Mouse (Mus musculus) embryonic facial prominence, embryonic 14.5 days (tissue): ENCODE results near the gene Gm14137. TPM values are rescaled to one million over a fixed set of nuclear protein-coding genes. Genes with fewer than 3 reads are reported as not detected.

Source experiments
- ATAC-seq: fragments of 200-750 bp; cut with Nextera tagmentation; 2 replicates; pipeline ENCODE4 v1.8.0; 2017; ENCODE audit warnings: low read depth, moderate number of reproducible peaks, moderate TSS enrichment
- DNase-seq: peaks from one replicate; pipeline ENCODE4 v3.0.0-alpha.2; 2015; ENCODE audit warnings: low spot score
- H3K27ac ChIP-seq: fragments of 300-500 bp; sonication (generic); replicated peaks from 2 replicates; pipeline ENCODE4 v1.5.1; 2014; ENCODE audit warnings: low read depth, mild to moderate bottlenecking, low read length, moderate library complexity
- H3K27me3 ChIP-seq: fragments of 300-500 bp; sonication (generic); replicated peaks from 2 replicates; pipeline ENCODE4 v1.6.1; 2014; ENCODE audit warnings: low read length; ENCODE audit not compliant: control insufficient read depth, insufficient read depth
- H3K36me3 ChIP-seq: fragments of 300-500 bp; sonication (generic); 2 replicates; pipeline ENCODE4 v1.6.1; 2014; ENCODE audit warnings: low read length, mixed read lengths; ENCODE audit not compliant: control insufficient read depth, insufficient read depth
- H3K4me1 ChIP-seq: fragments of 300-500 bp; sonication (generic); 2 replicates; pipeline ENCODE4 v1.6.1; 2014; ENCODE audit warnings: antibody characterized with exemption, low read length; ENCODE audit not compliant: control insufficient read depth, insufficient read depth
- H3K4me2 ChIP-seq: fragments of 300-500 bp; sonication (generic); 2 replicates; pipeline ENCODE4 v1.6.1; 2014; ENCODE audit warnings: low read depth, mild to moderate bottlenecking, low read length, moderate library complexity, mixed read lengths
- H3K4me3 ChIP-seq: fragments of 300-500 bp; sonication (generic); 2 replicates; pipeline ENCODE4 v1.5.1; 2014; ENCODE audit warnings: low read depth, mild to moderate bottlenecking, low read length
- H3K9ac ChIP-seq: fragments of 300-500 bp; sonication (generic); 2 replicates; pipeline ENCODE4 v1.6.1; 2014; ENCODE audit warnings: low read depth, mild to moderate bottlenecking, low read length, moderate library complexity, mixed read lengths
- H3K9me3 ChIP-seq: fragments of 300-500 bp; sonication (generic); 2 replicates; pipeline ENCODE4 v1.6.1; 2016; ENCODE audit warnings: low read length; ENCODE audit not compliant: control insufficient read depth
- WGBS: fragments of 180-500 bp; shearing (Covaris S2); extraction: QIAGEN DNeasy Blood & Tissue Kit; methylation state at CpG from one replicate; pipeline ENCODE4 v1.1.7; 2014; 5-methylcytosine and 5-hydroxymethylcytosine counted together
- polyA plus RNA-seq: library from polyadenylated mRNA; unstranded; fragments of >200 nt; fragmentation: Nextera tagmentation; extraction: Ambion mirVana; gene quantifications from 2 replicates; pipeline ENCODE4 v1.2.1, GENCODE M21; 2014

Gm14137 gene
- polyA plus RNA-seq, 1 experiment from 2014 or later: 1.1 TPM

- DNase-seq (no peak), ATAC-seq (no peak)
- no peaks in the 10 kb centered on the region for H3K27me3 ChIP-seq
- H3K4me2 ChIP-seq: no peak overlapping the region
- peaks cover 2% of the 10 kb centered on the region; the same call in 1 of the 2 replicates for H3K4me1 ChIP-seq
- no peak overlapping the region for H3K4me3 ChIP-seq
- H3K9me3 ChIP-seq: no peaks in the 10 kb centered on the region
- H3K27ac ChIP-seq: no peak overlapping the region
- H3K36me3 ChIP-seq: peaks cover 42% of the 10 kb centered on the region
- 67% methylated on average over 3 of the region's 3 CpGs for WGBS
- no peak overlapping the region for H3K9ac ChIP-seq
Observed at GRCm38 (mm10) chr2:119176761-119177160, 2.5 kb downstream of the Gm14137 start.

GRCm38 (mm10) chr2:119177384-119177939 lies 3.2 kb downstream of the Gm14137 start:
- no peak for ATAC-seq
- no peak overlapping the region for H3K9ac ChIP-seq
- H3K4me2 ChIP-seq: no peak overlapping the region
- no peak for DNase-seq
- peaks cover 47% of the 10 kb centered on the region for H3K36me3 ChIP-seq
- no peak overlapping the region for H3K4me3 ChIP-seq
- no peaks in the 10 kb centered on the region for H3K27me3 ChIP-seq
- H3K4me1 ChIP-seq: peaks cover 2% of the 10 kb centered on the region; the same call in 1 of the 2 replicates
- no peak overlapping the region for H3K27ac ChIP-seq
- H3K9me3 ChIP-seq: no peaks in the 10 kb centered on the region
- WGBS: 81% methylated on average over 5 of the region's 5 CpGs

- WGBS: 84% methylated on average over 7 of the region's 7 CpGs
- no peak overlapping the region for H3K9ac ChIP-seq
- no peaks in the 10 kb centered on the region for H3K4me1 ChIP-seq
- H3K4me2 ChIP-seq: no peak overlapping the region
- H3K36me3 ChIP-seq: peaks cover 62% of the 10 kb centered on the region
- no peak for ATAC-seq
- no peaks in the 10 kb centered on the region for H3K27me3 ChIP-seq
- no peak overlapping the region for H3K4me3 ChIP-seq
- H3K27ac ChIP-seq: no peak overlapping the region
- DNase-seq: no peak
- H3K9me3 ChIP-seq: no peaks in the 10 kb centered on the region
Observed at GRCm38 (mm10) chr2:119182914-119183313, 8.6 kb downstream of the Gm14137 start.

- 7% methylated on average over 15 of the region's 15 CpGs for WGBS
- Histone ChIP-seq H3K27me3 (no peaks in the 10 kb centered on the region), H3K36me3 (peaks cover 17% of the 10 kb centered on the region; the same call in 1 of the 2 replicates), H3K9me3 (no peaks in the 10 kb centered on the region), H3K9ac (peak overlapping the region; percentile 45; the same call in 1 of the 2 replicates), H3K4me2 (peak overlapping the region; percentile 66), H3K4me1 (no peaks in the 10 kb centered on the region), H3K4me3 (peak overlapping the region; percentile 32), H3K27ac (no peak overlapping the region)
- ATAC-seq (peak; percentile 90), DNase-seq (peak; percentile 84)
Observed at GRCm38 (mm10) chr2:119189029-119189710, 14.9 kb downstream of the Gm14137 start.

GRCm38 (mm10) chr2:119190969-119191368 lies 16.7 kb downstream of the Gm14137 start:
- 83% methylated on average over 5 of the region's 5 CpGs for WGBS
- H3K9me3 ChIP-seq: no peaks in the 10 kb centered on the region

GRCm38 (mm10) chr2:119194140-119194539 lies 19.8 kb downstream of the Gm14137 start:
- Histone ChIP-seq H3K4me3 (no peak overlapping the region), H3K9ac (no peak overlapping the region), H3K27me3 (no peaks in the 10 kb centered on the region), H3K36me3 (no peaks in the 10 kb centered on the region), H3K4me1 (peaks cover 8% of the 10 kb centered on the region), H3K27ac (no peak overlapping the region), H3K9me3 (no peaks in the 10 kb centered on the region), H3K4me2 (no peak overlapping the region)
- WGBS: 88% methylated on average over 5 of the region's 5 CpGs
- DNase-seq (no peak), ATAC-seq (no peak)

More at GRCm38 (mm10) chr2:119190969-119191368, 16.7 kb downstream of the Gm14137 start:
- DNase-seq: no peak
- no peak for ATAC-seq
- no peak overlapping the region for H3K4me2 ChIP-seq
- peaks cover under 1% of the 10 kb centered on the region; the same call in 1 of the 2 replicates for H3K4me1 ChIP-seq
- no peak overlapping the region for H3K4me3 ChIP-seq
- H3K27ac ChIP-seq: no peak overlapping the region
- H3K36me3 ChIP-seq: 0 out of 2 replicates have a peak, but pooled peaks cover 1% of the 10 kb centered on the region
- H3K27me3 ChIP-seq: no peaks in the 10 kb centered on the region
- H3K9ac ChIP-seq: no peak overlapping the region

GRCm38 (mm10) chr2:119196316-119197108 lies 22.2 kb downstream of the Gm14137 start:
- Histone ChIP-seq H3K4me1 (peaks cover 8% of the 10 kb centered on the region), H3K9ac (no peak overlapping the region), H3K27me3 (no peaks in the 10 kb centered on the region), H3K4me2 (no peak overlapping the region), H3K4me3 (no peak overlapping the region), H3K27ac (0 out of 2 replicates have a peak overlapping the region, but pooled peaks have one; percentile 28), H3K36me3 (no peaks in the 10 kb centered on the region), H3K9me3 (no peaks in the 10 kb centered on the region)
- WGBS: 21% methylated on average over 4 of the region's 4 CpGs
- DNase-seq: peak; percentile 29
- peak; percentile 34; the same call in 1 of the 2 replicates for ATAC-seq

- Histone ChIP-seq H3K27ac (no peak overlapping the region), H3K27me3 (no peaks in the 10 kb centered on the region), H3K9ac (no peak overlapping the region), H3K4me3 (no peak overlapping the region), H3K4me1 (peaks cover 8% of the 10 kb centered on the region), H3K36me3 (no peaks in the 10 kb centered on the region), H3K9me3 (no peaks in the 10 kb centered on the region), H3K4me2 (no peak overlapping the region)
- WGBS: 78% methylated on average over 1 of the region's 1 CpGs
- DNase-seq (no peak), ATAC-seq (no peak)
Observed at GRCm38 (mm10) chr2:119197493-119197892, 23.2 kb downstream of the Gm14137 start.
